Mouse (Mus musculus) heart, embryonic 11.5 days (tissue): ENCODE results near the gene Fbxw2. TPM values are rescaled to one million over a fixed set of nuclear protein-coding genes. Genes with fewer than 3 reads are reported as not detected.
"Not testable (repeated sequence)": the region's sequence is repeated elsewhere in the genome, so short reads cannot be mapped to it uniquely, and the experiment has no call there.

ENCODE experiments used
- ATAC-seq: fragments of 200-750 bp; cut with Nextera tagmentation; replicated peaks from 2 replicates; pipeline ENCODE4 v1.8.0; 2017; ENCODE audit warnings: moderate library complexity; ENCODE audit not compliant: insufficient number of reproducible peaks, low FRiP score, low TSS enrichment
- H3K27ac ChIP-seq: fragments of 300-500 bp; sonication (generic); 2 replicates; pipeline ENCODE4 v1.5.1; 2014; ENCODE audit warnings: mild to moderate bottlenecking, low read depth, low read length
- H3K27me3 ChIP-seq: fragments of 300-500 bp; sonication (generic); 2 replicates; pipeline ENCODE4 v1.6.1; 2014; ENCODE audit warnings: mild to moderate bottlenecking, low read length, mixed read lengths; ENCODE audit not compliant: control insufficient read depth, insufficient read depth
- H3K36me3 ChIP-seq: fragments of 300-500 bp; sonication (generic); 2 replicates; pipeline ENCODE4 v1.6.1; 2014; ENCODE audit warnings: mild to moderate bottlenecking, low read length, moderate library complexity, mixed read lengths; ENCODE audit not compliant: control insufficient read depth, insufficient read depth
- H3K4me1 ChIP-seq: fragments of 300-500 bp; sonication (generic); 2 replicates; pipeline ENCODE4 v1.6.1; 2014; ENCODE audit warnings: low read length; ENCODE audit not compliant: control insufficient read depth, insufficient read depth
- H3K4me2 ChIP-seq: fragments of 300-500 bp; sonication (generic); 2 replicates; pipeline ENCODE4 v1.6.1; 2014; ENCODE audit warnings: mild to moderate bottlenecking, moderate library complexity
- H3K4me3 ChIP-seq: fragments of 300-500 bp; sonication (generic); 2 replicates; pipeline ENCODE4 v1.5.1; 2014; ENCODE audit warnings: low read depth, low read length
- H3K9ac ChIP-seq: fragments of 300-500 bp; sonication (generic); 2 replicates; pipeline ENCODE4 v1.6.1; 2014; ENCODE audit warnings: mild to moderate bottlenecking, low read depth, low read length, moderate library complexity
- H3K9me3 ChIP-seq: fragments of 300-500 bp; sonication (generic); replicated peaks from 2 replicates; pipeline ENCODE4 v1.6.1; 2016; ENCODE audit warnings: low read length; ENCODE audit not compliant: control insufficient read depth
- WGBS: fragments of 180-500 bp; shearing (Covaris S2); extraction: QIAGEN DNeasy Blood & Tissue Kit; methylation state at CpG from one replicate; pipeline ENCODE4 v1.1.7; 2014; ENCODE audit not compliant: insufficient replicate concordance; 5-methylcytosine and 5-hydroxymethylcytosine counted together
- polyA plus RNA-seq: library from polyadenylated mRNA; unstranded; fragments of >200 nt; fragmentation: Nextera tagmentation; extraction: Ambion mirVana; gene quantifications from 2 replicates; pipeline ENCODE4 v1.2.1, GENCODE M21; 2014

Fbxw2 gene
- polyA plus RNA-seq, 1 experiment from 2014 or later, result 46.9 TPM

- no peak overlapping the region for H3K27ac ChIP-seq
Observed at GRCm38 (mm10) chr2:34827591-34827990, 1.5 kb upstream of the Fbxw2 start.

GRCm38 (mm10) chr2:34826460-34827231 is 535 bp upstream of the Fbxw2 start:
- peak overlapping the region; percentile 86 for H3K27ac ChIP-seq
- H3K4me1 ChIP-seq, result peaks cover 7% of the 10 kb centered on the region

More at GRCm38 (mm10) chr2:34827591-34827990, 1.5 kb upstream of the Fbxw2 start:
- no peak overlapping the region for H3K4me2 ChIP-seq
- no peak for ATAC-seq
- H3K9ac ChIP-seq, result no peak overlapping the region
- 82% methylated on average over 4 of the region's 4 CpGs for WGBS
- H3K4me3 ChIP-seq, result no peak overlapping the region
- no peaks in the 10 kb centered on the region for H3K27me3 ChIP-seq
- H3K4me1 ChIP-seq, result peaks cover 7% of the 10 kb centered on the region
- no peaks in the 10 kb centered on the region for H3K9me3 ChIP-seq
- no peaks in the 10 kb centered on the region for H3K36me3 ChIP-seq

GRCm38 (mm10) chr2:34818492-34818891 is 7.6 kb downstream of the Fbxw2 start:
- Histone ChIP-seq H3K9ac (no peak overlapping the region), H3K4me3 (no peak overlapping the region), H3K36me3 (peaks cover 17% of the 10 kb centered on the region), H3K27me3 (no peaks in the 10 kb centered on the region), H3K27ac (no peak overlapping the region), H3K4me2 (no peak overlapping the region), H3K9me3 (no peaks in the 10 kb centered on the region), H3K4me1 (no peaks in the 10 kb centered on the region)
- ATAC-seq, result no peak
- WGBS, result 94% methylated on average over 2 of the region's 2 CpGs

More at GRCm38 (mm10) chr2:34826460-34827231, 535 bp upstream of the Fbxw2 start:
- peak overlapping the region; percentile 82 for H3K4me2 ChIP-seq
- 35% methylated on average over 20 of the region's 21 CpGs for WGBS
- H3K27me3 ChIP-seq, result no peaks in the 10 kb centered on the region
- no peaks in the 10 kb centered on the region for H3K36me3 ChIP-seq
- H3K4me3 ChIP-seq, result peak overlapping the region; percentile 93
- H3K9me3 ChIP-seq, result no peaks in the 10 kb centered on the region
- H3K9ac ChIP-seq, result peak overlapping the region; percentile 92
- no peak for ATAC-seq

- peaks cover 19% of the 10 kb centered on the region for H3K36me3 ChIP-seq
- not testable (repeated sequence) for ATAC-seq
- 95% methylated on average over 2 of the region's 2 CpGs for WGBS
Observed at GRCm38 (mm10) chr2:34815893-34816292, 10.2 kb downstream of the Fbxw2 start.

GRCm38 (mm10) chr2:34812706-34813105 is 13.4 kb downstream of the Fbxw2 start:
- no peak for ATAC-seq
- H3K4me1 ChIP-seq, result no peaks in the 10 kb centered on the region
- no peak overlapping the region for H3K27ac ChIP-seq
- H3K9me3 ChIP-seq, result no peaks in the 10 kb centered on the region
- WGBS, result 84% methylated on average over 7 of the region's 7 CpGs
- H3K9ac ChIP-seq, result no peak overlapping the region
- H3K4me2 ChIP-seq, result no peak overlapping the region
- no peak overlapping the region for H3K4me3 ChIP-seq
- no peaks in the 10 kb centered on the region for H3K27me3 ChIP-seq
- H3K36me3 ChIP-seq, result peaks cover 17% of the 10 kb centered on the region

More at GRCm38 (mm10) chr2:34815893-34816292, 10.2 kb downstream of the Fbxw2 start:
- not testable (repeated sequence) for H3K27ac ChIP-seq, H3K4me3 ChIP-seq, H3K27me3 ChIP-seq, H3K4me2 ChIP-seq, H3K9me3 ChIP-seq, H3K9ac ChIP-seq, H3K4me1 ChIP-seq

- Histone ChIP-seq H3K4me3 (no peak overlapping the region), H3K36me3 (peaks cover 9% of the 10 kb centered on the region)
Observed at GRCm38 (mm10) chr2:34810775-34811174, 15.3 kb downstream of the Fbxw2 start.

GRCm38 (mm10) chr2:34809568-34809967 is 16.5 kb downstream of the Fbxw2 start:
- Histone ChIP-seq H3K4me1 (no peaks in the 10 kb centered on the region), H3K4me2 (no peak overlapping the region), H3K9me3 (no peaks in the 10 kb centered on the region), H3K27ac (no peak overlapping the region), H3K27me3 (no peaks in the 10 kb centered on the region), H3K36me3 (peaks cover 5% of the 10 kb centered on the region; the same call in 1 of the 2 replicates), H3K4me3 (no peak overlapping the region), H3K9ac (no peak overlapping the region)
- 79% methylated on average over 1 of the region's 1 CpGs for WGBS
- no peak for ATAC-seq

More at GRCm38 (mm10) chr2:34810775-34811174, 15.3 kb downstream of the Fbxw2 start:
- Histone ChIP-seq H3K4me1 (no peaks in the 10 kb centered on the region), H3K4me2 (no peak overlapping the region), H3K27me3 (no peaks in the 10 kb centered on the region), H3K9me3 (no peaks in the 10 kb centered on the region), H3K9ac (no peak overlapping the region), H3K27ac (no peak overlapping the region)
- no peak for ATAC-seq
- WGBS, result 93% methylated on average over 3 of the region's 3 CpGs

- Histone ChIP-seq H3K27ac (no peak overlapping the region), H3K4me2 (no peak overlapping the region), H3K9ac (no peak overlapping the region), H3K9me3 (no peaks in the 10 kb centered on the region), H3K27me3 (no peaks in the 10 kb centered on the region), H3K4me3 (no peak overlapping the region), H3K36me3 (0 out of 2 replicates have a peak, but pooled peaks cover 2% of the 10 kb centered on the region), H3K4me1 (peaks cover 2% of the 10 kb centered on the region; the same call in 1 of the 2 replicates)
- no peak for ATAC-seq
- WGBS, result 69% methylated on average over 2 of the region's 2 CpGs
Observed at GRCm38 (mm10) chr2:34808057-34808456, 18.1 kb downstream of the Fbxw2 start.
